Mouse (Mus musculus) heart, adult 2 months (tissue): ENCODE data around the gene Gm45021. TPM values are rescaled to one million over a fixed set of nuclear protein-coding genes. Genes with fewer than 3 reads are reported as not detected.

ENCODE experiments used
- DNase-seq, 2 experiments: peaks; one replicate each; pipeline ENCODE4 v3.0.0; 2021
- H3K27ac ChIP-seq: fragments of 200-600 bp; 2 replicates; pipeline ENCODE4 v1.8.1; 2022
- H3K27me3 ChIP-seq: fragments of 200-500 bp; 2 replicates; pipeline ENCODE4 v1.6.1; 2012; ENCODE audit warnings: mild to moderate bottlenecking, low read length, inconsistent platforms, mixed read lengths; ENCODE audit not compliant: control insufficient read depth, insufficient read depth
- H3K36me3 ChIP-seq: fragments of 200-500 bp; 2 replicates; pipeline ENCODE4 v1.6.1; 2012; ENCODE audit warnings: low read length, inconsistent platforms; ENCODE audit not compliant: control insufficient read depth, insufficient read depth
- H3K4me1 ChIP-seq: fragments of 200-500 bp; 2 replicates; pipeline ENCODE4 v1.6.1; 2011; ENCODE audit warnings: low read length; ENCODE audit not compliant: control insufficient read depth, insufficient read depth
- H3K4me3 ChIP-seq: fragments of 200-600 bp; 2 replicates; pipeline ENCODE4 v1.8.1; 2022
- H3K79me2 ChIP-seq: fragments of 200-500 bp; replicated peaks from 2 replicates; pipeline ENCODE4 v1.6.1; 2012; ENCODE audit warnings: mild to moderate bottlenecking, inconsistent platforms, low read length, moderate library complexity, mixed read lengths; ENCODE audit not compliant: control insufficient read depth, insufficient read depth
- H3K9ac ChIP-seq: fragments of 200-500 bp; 2 replicates; pipeline ENCODE4 v1.6.1; 2012; ENCODE audit warnings: low read depth, mild to moderate bottlenecking, control low read depth, inconsistent platforms, low read length, mixed read lengths
- CTCF ChIP-seq: fragments of 200-600 bp; IDR thresholded peaks from 2 replicates; pipeline ENCODE4 v1.8.1; 2022; ENCODE audit warnings: antibody characterized with exemption, mild to moderate bottlenecking, moderate library complexity
- EP300 ChIP-seq: fragments of 200-500 bp; IDR thresholded peaks from 2 replicates; pipeline ENCODE4 v1.6.1; 2011; ENCODE audit warnings: low read depth, low read length, control low read depth; ENCODE audit not compliant: insufficient read depth
- POLR2A ChIP-seq: fragments of 200-500 bp; IDR thresholded peaks from 2 replicates; pipeline ENCODE4 v1.6.1; 2011; ENCODE audit warnings: mild to moderate bottlenecking, low read depth, low read length, control low read depth; ENCODE audit not compliant: insufficient read depth
- WGBS: fragments of 180-500 bp; shearing (Covaris S2); methylation state at CpG from one replicate; pipeline ENCODE4 v1.1.7; 2018; 5-methylcytosine and 5-hydroxymethylcytosine counted together
- intact Hi-C: fragments of 180-260 bp; cut with DNase I; formaldehyde crosslinking; loops from one replicate; pipeline ENCODE4 v1.15.1; 2025
- long read RNA-seq: library from polyadenylated mRNA; stranded (forward); transcript quantifications from one replicate; pipeline ENCODE4 v2.0.0, GENCODE M21; 2021
- polyA plus RNA-seq: library from polyadenylated mRNA; depleted of rRNA; stranded (reverse); fragments of >200 nt; gene quantifications from 2 replicates; pipeline ENCODE4 v1.2.3, GENCODE M21; 2012; rRNA removed
- total RNA-seq, 2 experiments: library from RNA; stranded (reverse); gene quantifications; 2 replicates each; pipeline ENCODE4 v1.2.3; 2021

The Gm45021 gene
- not detected for total RNA-seq
- not detected in 2 replicates for polyA plus RNA-seq
- long read RNA-seq = 0 reads

GRCm38 (mm10) chr6:48589194-48589750 is at the start of gene Gm45021:
Gene Gm45021, plus strand, starts transcription at chr6:48589610.
- Histone ChIP-seq H3K4me1 (no peaks in the 10 kb centered on the region), H3K4me3 (no peak within 1 kb of the TSS), H3K36me3 (no peaks in the 10 kb centered on the region), H3K27ac (no peak within 1 kb of the TSS; the same call in 1 of the 2 replicates), H3K79me2 (no peaks in the 10 kb centered on the region), H3K27me3 (no peaks in the 10 kb centered on the region), H3K9ac (no peak within 1 kb of the TSS)
- intact Hi-C loops = no loop called here
- no peak for TF ChIP-seq CTCF
- TF ChIP-seq POLR2A = no peak
- no peak for TF ChIP-seq EP300
- no peak for DNase-seq
- WGBS = 14% methylated on average over 6 of the region's 6 CpGs

- Histone ChIP-seq H3K27ac (no peak overlapping the region), H3K36me3 (no peaks in the 10 kb centered on the region), H3K4me1 (peaks cover 1% of the 10 kb centered on the region), H3K27me3 (no peaks in the 10 kb centered on the region), H3K4me3 (no peak overlapping the region), H3K79me2 (no peaks in the 10 kb centered on the region), H3K9ac (no peak overlapping the region)
- peak in 1 of 2 experiments; percentile 17 for DNase-seq
- intact Hi-C loops = loop anchor here (2.0 to 5.0 kb wide), 4 partner anchors 42 to 363 kb away; partner anchors contain the start of gene Gimap3
- TF ChIP-seq POLR2A = no peak
- TF ChIP-seq EP300 = no peak
- TF ChIP-seq CTCF = no peak
- WGBS = 69% methylated on average over 5 of the region's 5 CpGs
These were observed 49.5 kb upstream of the Gm45021 start for GRCm38 (mm10) chr6:48539860-48540259.

- H3K4me3 ChIP-seq = no peak overlapping the region
- intact Hi-C loops = loop anchor here (2.0 to 5.0 kb wide), 2 partner anchors 42 to 102 kb away; no protein-coding TSS in a partner anchor
- no peaks in the 10 kb centered on the region for H3K36me3 ChIP-seq
- no peaks in the 10 kb centered on the region for H3K79me2 ChIP-seq
- TF ChIP-seq CTCF = no peak
- TF ChIP-seq POLR2A = no peak
- no peak for TF ChIP-seq EP300
- no peak overlapping the region for H3K27ac ChIP-seq
- no peaks in the 10 kb centered on the region for H3K27me3 ChIP-seq
- no peak for DNase-seq
- peaks cover 1% of the 10 kb centered on the region for H3K4me1 ChIP-seq
- H3K9ac ChIP-seq = no peak overlapping the region
- 60% methylated on average over 3 of the region's 3 CpGs for WGBS
These were observed 48.7 kb upstream of the Gm45021 start for GRCm38 (mm10) chr6:48540721-48541120.

- H3K36me3 ChIP-seq = no peaks in the 10 kb centered on the region
- intact Hi-C loops = loop anchor here (2.0 to 5.0 kb wide), 2 partner anchors 40 to 101 kb away; no protein-coding TSS in a partner anchor
- peak; percentile 36 to 50 for DNase-seq
- no peaks in the 10 kb centered on the region for H3K79me2 ChIP-seq
- no peaks in the 10 kb centered on the region for H3K27me3 ChIP-seq
- H3K4me3 ChIP-seq = no peak overlapping the region
- H3K27ac ChIP-seq = no peak overlapping the region
- TF ChIP-seq CTCF = no peak
- TF ChIP-seq EP300 = no peak
- no peak for TF ChIP-seq POLR2A
- no peak overlapping the region for H3K9ac ChIP-seq
- H3K4me1 ChIP-seq = peaks cover 4% of the 10 kb centered on the region
- 43% methylated on average over 7 of the region's 7 CpGs for WGBS
These were observed 47.6 kb upstream of the Gm45021 start for GRCm38 (mm10) chr6:48541560-48542450.

GRCm38 (mm10) chr6:48542631-48543030 is 46.8 kb upstream of the Gm45021 start:
- TF ChIP-seq EP300 = no peak
- no peak for TF ChIP-seq POLR2A
- TF ChIP-seq CTCF = no peak
- Histone ChIP-seq H3K36me3 (no peaks in the 10 kb centered on the region), H3K27ac (no peak overlapping the region), H3K27me3 (no peaks in the 10 kb centered on the region), H3K4me1 (peaks cover 3% of the 10 kb centered on the region), H3K9ac (no peak overlapping the region), H3K4me3 (no peak overlapping the region), H3K79me2 (no peaks in the 10 kb centered on the region)
- intact Hi-C loops = loop anchor here (5.0 kb wide), 1 partner anchor 40 kb away; no protein-coding TSS in a partner anchor
- DNase-seq = no peak
- WGBS = 88% methylated on average over 3 of the region's 3 CpGs

GRCm38 (mm10) chr6:48545251-48545650 is 44.2 kb upstream of the Gm45021 start:
- WGBS = 50% methylated on average over 5 of the region's 5 CpGs
- Histone ChIP-seq H3K4me1 (peaks cover 3% of the 10 kb centered on the region), H3K27me3 (no peaks in the 10 kb centered on the region), H3K79me2 (no peaks in the 10 kb centered on the region), H3K27ac (no peak overlapping the region), H3K36me3 (no peaks in the 10 kb centered on the region), H3K9ac (no peak overlapping the region), H3K4me3 (no peak overlapping the region)
- no peak for DNase-seq
- no peak for TF ChIP-seq POLR2A
- intact Hi-C loops = no loop called here
